Mouse (Mus musculus): ENCODE measurements around the gene Cdh19.

Gene Cdh19

DNA sequence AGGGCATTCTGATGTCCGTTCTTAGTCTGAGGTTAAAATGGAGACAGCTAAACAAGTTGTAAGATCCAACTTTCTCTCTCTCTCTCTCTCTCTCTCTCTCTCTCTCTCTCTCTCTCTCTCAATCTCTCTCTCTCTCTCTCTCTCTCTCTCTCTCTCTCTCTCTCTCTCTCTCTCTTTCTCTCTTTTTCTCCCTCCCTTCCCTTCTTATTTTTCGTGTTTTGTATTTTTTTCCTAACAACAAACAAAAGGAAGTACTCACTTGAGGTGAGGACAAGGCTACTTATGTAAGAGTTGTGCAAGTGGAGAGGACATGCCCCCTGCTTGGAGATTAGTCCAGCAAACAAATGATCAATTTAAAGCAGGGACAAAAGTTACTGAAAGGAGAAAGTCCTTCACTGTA is at the start of gene Cdh19:
Gene Cdh19, minus strand, starts transcription at position 101 of the 400 bp plus-strand sequence.
- no peak for DNase-seq (ENCODE audit: low read depth, low spot score)

DNA sequence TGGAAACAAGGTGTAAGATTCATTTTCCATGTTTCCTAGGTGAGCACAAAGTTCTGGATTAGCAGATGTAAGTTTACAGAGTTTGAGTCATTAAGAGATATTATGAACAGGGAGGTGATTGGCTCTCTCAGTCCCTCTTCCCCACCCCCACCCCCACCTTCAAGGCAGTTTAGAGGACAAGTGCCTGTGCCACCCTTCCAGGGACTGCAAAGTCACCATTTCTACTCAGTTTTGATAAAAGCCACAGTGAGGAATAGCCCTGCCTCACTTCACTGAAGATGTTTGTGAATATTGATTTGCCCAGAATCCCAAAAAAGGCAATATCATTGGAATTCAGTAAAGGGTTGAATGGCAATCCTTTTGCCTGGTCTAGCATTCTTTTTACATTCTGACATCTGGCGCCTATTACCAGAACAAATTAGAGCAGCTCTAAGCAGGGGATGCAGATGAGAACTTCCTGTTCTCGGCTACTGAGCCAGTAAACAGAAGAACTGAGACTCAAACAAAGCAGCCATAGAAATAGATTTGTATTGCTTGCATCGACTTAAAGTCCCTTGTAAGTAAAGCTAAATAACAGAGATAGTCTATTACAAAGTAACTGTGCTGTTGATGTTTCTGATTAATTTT is 43.2 kb upstream of the Cdh19 start:
- no peak for DNase-seq (ENCODE audit: low read depth, low spot score)

- DNase-seq (ENCODE audit: low read depth, low spot score), result no peak
These were observed 40.3 kb upstream of the Cdh19 start for GRCm38 (mm10) chr1:111017640-111018039.

- DNase-seq (ENCODE audit: low read depth, low spot score), result no peak
These were observed 12.4 kb upstream of the Cdh19 start for GRCm38 (mm10) chr1:110989824-110990223.

DNA sequence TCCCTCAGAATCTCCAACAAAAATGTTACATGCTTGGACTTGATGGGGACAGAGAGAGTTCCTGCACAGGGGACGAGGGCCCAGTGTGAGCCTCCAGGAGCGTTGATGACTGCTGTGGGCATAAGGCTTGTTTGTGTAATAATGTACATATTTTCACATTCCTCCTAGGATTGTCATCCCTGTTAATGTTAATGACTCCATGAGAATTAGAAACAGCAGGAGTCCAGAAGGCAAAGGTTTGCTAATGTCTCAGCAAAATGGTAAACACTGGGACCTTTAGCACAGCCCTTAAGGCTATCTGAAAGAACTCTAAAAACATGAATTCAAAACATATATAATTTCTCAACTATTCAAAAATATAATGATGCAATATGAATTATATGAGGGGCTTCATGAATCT is 8.2 kb downstream of the Cdh19 start:
- DNase-seq (ENCODE audit: low read depth, low spot score), result no peak

GRCm38 (mm10) chr1:110909752-110910151 is 67.6 kb downstream of the Cdh19 start:
- DNase-seq (ENCODE audit: low read depth, low spot score), result no peak

GRCm38 (mm10) chr1:110909218-110909617 is 68.2 kb downstream of the Cdh19 start:
- no peak for DNase-seq (ENCODE audit: low read depth, low spot score)

GRCm38 (mm10) chr1:110904266-110904665 is 73.1 kb downstream of the Cdh19 start:
- DNase-seq (ENCODE audit: low read depth, low spot score), result no peak

Data from skeletal muscle tissue, adult 2 months (tissue).